Mouse (Mus musculus) spleen, adult 2 months (tissue): ENCODE data around the gene Bcor.

Experiments used
- CTCF ChIP-seq: fragments of 200-500 bp; IDR thresholded peaks from 2 replicates; pipeline ENCODE4 v1.5.1; 2011; ENCODE audit warnings: mild to moderate bottlenecking, inconsistent platforms; ENCODE audit not compliant: insufficient read depth, insufficient read length, insufficient replicate concordance; ENCODE audit errors: extremely low read depth
- POLR2A ChIP-seq: fragments of 200-500 bp; IDR thresholded peaks from 2 replicates; pipeline ENCODE4 v1.6.1; 2011; ENCODE audit warnings: low read depth, low read length, inconsistent platforms

GRCm38 (mm10) chrX:12085949-12086348, 74.2 kb downstream of the Bcor start:
- TF ChIP-seq POLR2A (no peak), CTCF (no peak)
